8 mouse cellular contexts compared by ENCODE assay signal in genomic region chr8:106871328-106871926, GRCm38 (mm10). TPM values are rescaled to one million over a fixed set of nuclear protein-coding genes. Genes with fewer than 3 reads are reported as not detected.
DNase-seq lines count a peak whose midpoint lies in the region; ATAC-seq and TF ChIP-seq lines count a peak whose summit lies in the region.

No protein-coding gene starts in this region.

- H3K9ac ChIP-seq in hindbrain, embryonic 11.5 days (ENCODE audit: low read depth, low read length) = peak overlapping the region; percentile 45
- peak overlapping the region; percentile 50; the same call in 1 of the 2 replicates for H3K9ac ChIP-seq in liver, postnatal 0 days (replicated peaks)

- no peak overlapping the region for H3K27ac ChIP-seq in kidney, adult 2 months (ENCODE audit: insufficient read depth, low read depth, low read length)
- H3K27ac ChIP-seq in embryonic facial prominence, embryonic 10.5 days (replicated peaks) = peak overlapping the region; percentile 77; the same call in 1 of the 2 replicates
- no peak overlapping the region for H3K27ac ChIP-seq in hindbrain, embryonic 11.5 days (ENCODE audit: low read depth, low read length)
- H3K27ac ChIP-seq in liver, postnatal 0 days (ENCODE audit: low read depth) = no peak overlapping the region

- no peaks in the 10 kb centered on the region for H3K27me3 ChIP-seq in kidney, adult 2 months (replicated peaks; ENCODE audit: control insufficient read depth, insufficient read depth, low read length)
- H3K27me3 ChIP-seq in embryonic facial prominence, embryonic 10.5 days (replicated peaks; ENCODE audit: low read depth, poor library complexity, severe bottlenecking) = peaks cover 76% of the 10 kb centered on the region
- peaks cover 26% of the 10 kb centered on the region for H3K27me3 ChIP-seq in hindbrain, embryonic 11.5 days (ENCODE audit: control insufficient read depth, insufficient read depth, low read length)
- peaks cover 48% of the 10 kb centered on the region for H3K27me3 ChIP-seq in liver, postnatal 0 days (ENCODE audit: insufficient read depth, low read length)

- TF ChIP-seq CTCF in kidney, adult 2 months (conservative IDR thresholded peaks at IDR 0.05; ENCODE audit: insufficient read depth, insufficient read length, low read depth, low read length) = no peak
- TF ChIP-seq CTCF in liver, postnatal 0 days (IDR thresholded peaks at IDR 0.05; ENCODE audit: low read depth) = no peak

- peaks cover 7% of the 10 kb centered on the region for H3K4me1 ChIP-seq in kidney, adult 2 months (ENCODE audit: control insufficient read depth, insufficient read depth, low read length)
- H3K4me1 ChIP-seq in embryonic facial prominence, embryonic 10.5 days = peaks cover 43% of the 10 kb centered on the region
- H3K4me1 ChIP-seq in hindbrain, embryonic 11.5 days (replicated peaks; ENCODE audit: control insufficient read depth, insufficient read depth, low read length) = peaks cover 10% of the 10 kb centered on the region
- H3K4me1 ChIP-seq in liver, postnatal 0 days (ENCODE audit: insufficient read depth) = peaks cover 24% of the 10 kb centered on the region

- peak; percentile 39; the same call in 1 of the 2 replicates for ATAC-seq in hindbrain, embryonic 11.5 days (ENCODE audit: low FRiP score)
- no peak for ATAC-seq in liver, postnatal 0 days

- no peaks in the 10 kb centered on the region for H3K9me3 ChIP-seq in embryonic facial prominence, embryonic 10.5 days
- no peaks in the 10 kb centered on the region for H3K9me3 ChIP-seq in hindbrain, embryonic 11.5 days (ENCODE audit: control insufficient read depth, low read length)
- no peaks in the 10 kb centered on the region for H3K9me3 ChIP-seq in liver, postnatal 0 days (ENCODE audit: low read length)

- no peak for TF ChIP-seq EP300 in liver, postnatal 0 days (IDR thresholded peaks at IDR 0.05; ENCODE audit: low read depth)

- H3K4me3 ChIP-seq in kidney, adult 2 months (ENCODE audit: insufficient read depth, low read depth, low read length) = peak overlapping the region; percentile 53
- H3K4me3 ChIP-seq in embryonic facial prominence, embryonic 10.5 days = peak overlapping the region; percentile 76
- H3K4me3 ChIP-seq in hindbrain, embryonic 11.5 days (ENCODE audit: low read depth, low read length) = peak overlapping the region; percentile 48
- peak overlapping the region; percentile 47 for H3K4me3 ChIP-seq in liver, postnatal 0 days (ENCODE audit: low read depth, low read length)

- no peak for TF ChIP-seq POLR2A in kidney, adult 2 months (IDR thresholded peaks at IDR 0.05; ENCODE audit: low read depth, low read length)

- H3K36me3 ChIP-seq in kidney, adult 2 months (ENCODE audit: control insufficient read depth, insufficient read depth, low read length) = no peaks in the 10 kb centered on the region
- H3K36me3 ChIP-seq in embryonic facial prominence, embryonic 10.5 days (replicated peaks) = peaks cover 25% of the 10 kb centered on the region
- H3K36me3 ChIP-seq in hindbrain, embryonic 11.5 days (ENCODE audit: control insufficient read depth, insufficient read depth, low read length) = 0 out of 2 replicates have a peak, but pooled peaks cover 2% of the 10 kb centered on the region
- H3K36me3 ChIP-seq in liver, postnatal 0 days (replicated peaks; ENCODE audit: insufficient read depth, low read length) = no peaks in the 10 kb centered on the region; the same call in 1 of the 2 replicates

- peak overlapping the region; percentile 98 for H3K4me2 ChIP-seq in hindbrain, embryonic 11.5 days (replicated peaks; ENCODE audit: low read depth, low read length)
- H3K4me2 ChIP-seq in liver, postnatal 0 days (ENCODE audit: low read depth, low read length) = peak overlapping the region; percentile 84

- DNase-seq in kidney, adult 2 months = no peak
- DNase-seq in kidney, adult 18-20 months = no peak
- DNase-seq in embryonic facial prominence, embryonic 10.5 days (ENCODE audit: low spot score) = no peak
- DNase-seq in hindbrain, embryonic 11.5 days (ENCODE audit: low spot score) = no peak
- DNase-seq in liver, postnatal 0 days = no peak
- no peak for DNase-seq in urinary bladder, postnatal 25 days (ENCODE audit: low spot score)
- DNase-seq in c-Kit-positive CD71-positive TER-119-positive erythroid progenitor cells, embryonic 14.5 days (ENCODE audit: low spot score) = no peak
- no peak for DNase-seq in layer of hippocampus, adult 18-20 months (ENCODE audit: low spot score in 2 of 2)

- WGBS in kidney, adult 2 months = under 1% methylated on average over 15 of the region's 15 CpGs
- WGBS in embryonic facial prominence, embryonic 10.5 days = 1% methylated on average over 15 of the region's 15 CpGs
- WGBS in hindbrain, embryonic 11.5 days = under 1% methylated on average over 15 of the region's 15 CpGs
- 3% methylated on average over 15 of the region's 15 CpGs for WGBS in liver, postnatal 0 days (ENCODE audit: insufficient replicate concordance)

RNA-seq across cellular contexts. Expression of gene Has3, which starts 1.4 kb away (rescaled TPM):
- polyA plus RNA-seq in kidney, adult 2 months (2012; rRNA removed) = 0.72 and 0.98 TPM in 2 replicates
- 0.05 and 0.17 TPM in 2 replicates for polyA plus RNA-seq in embryonic facial prominence, embryonic 10.5 days (2016; fragmentation: Nextera tagmentation; extraction: Ambion mirVana)
- polyA plus RNA-seq in hindbrain, embryonic 11.5 days (2014; fragmentation: Nextera tagmentation; extraction: Ambion mirVana) = 0.29 and 0.39 TPM in 2 replicates
- polyA plus RNA-seq in liver, postnatal 0 days (2015; fragmentation: Nextera tagmentation; extraction: Ambion mirVana) = 0.05 TPM in 1 of 2 replicates, not detected in the other
- total RNA-seq in layer of hippocampus, adult 18-20 months (2021) = 1 to 10 TPM; 1.7 TPM

RNA-seq across cellular contexts. Expression of gene Utp4, which starts 22.0 kb away (rescaled TPM):
- 24.1 and 24.5 TPM in 2 replicates for polyA plus RNA-seq in kidney, adult 2 months (2012; rRNA removed)
- 100 and 103 TPM in 2 replicates for polyA plus RNA-seq in embryonic facial prominence, embryonic 10.5 days (2016; fragmentation: Nextera tagmentation; extraction: Ambion mirVana)
- polyA plus RNA-seq in hindbrain, embryonic 11.5 days (2014; fragmentation: Nextera tagmentation; extraction: Ambion mirVana) = 65.7 and 73.0 TPM in 2 replicates
- 20.7 and 22.4 TPM in 2 replicates for polyA plus RNA-seq in liver, postnatal 0 days (2015; fragmentation: Nextera tagmentation; extraction: Ambion mirVana)
- total RNA-seq in layer of hippocampus, adult 18-20 months (2021) = 10 to 100 TPM; 43.3 to 45.1 TPM
